Mouse (Mus musculus): ENCODE data around the gene Pias3. TPM values are rescaled to one million over a fixed set of nuclear protein-coding genes. Genes with fewer than 3 reads are reported as not detected.
"Not testable (repeated sequence)": the region's sequence is repeated elsewhere in the genome, so short reads cannot be mapped to it uniquely, and the experiment has no call there.

The Pias3 gene
- total RNA-seq (2021) = 10 to 100 TPM; 50.1 to 55.1 TPM
- long read RNA-seq, experiment 1, transcript Pias3-202 (14 exons, 2,858 nt) = major isoform, 15 of 54 reads
- long read RNA-seq, experiment 1, transcript Pias3-201 (14 exons, 2,931 nt) = minor isoform, 8 of 54 reads
- long read RNA-seq, experiment 1, partial matches to known transcripts = 23 of 54 reads
- long read RNA-seq, experiment 1, other reads (novel, unspliced or antisense) = 8 of 54 reads
- long read RNA-seq, experiment 2, transcript Pias3-201 (14 exons, 2,931 nt) = minor isoform, 6 of 69 reads
- long read RNA-seq, experiment 2, transcript Pias3-202 (14 exons, 2,858 nt) = major isoform, 16 of 69 reads
- long read RNA-seq, experiment 2, partial matches to known transcripts = 23 of 69 reads
- long read RNA-seq, experiment 2, other reads (novel, unspliced or antisense) = 24 of 69 reads

- peak; percentile 64 to 74 for DNase-seq (ENCODE audit: low spot score in 2 of 2)
Observed at GRCm38 (mm10) chr3:96696198-96696765, at the start of gene Pias3. TSS of gene Pias3 (plus strand) at chr3:96696384.

GRCm38 (mm10) chr3:96647365-96647764 lies 48.8 kb upstream of the Pias3 start:
- no peak for DNase-seq (ENCODE audit: low spot score in 2 of 2)

DNA sequence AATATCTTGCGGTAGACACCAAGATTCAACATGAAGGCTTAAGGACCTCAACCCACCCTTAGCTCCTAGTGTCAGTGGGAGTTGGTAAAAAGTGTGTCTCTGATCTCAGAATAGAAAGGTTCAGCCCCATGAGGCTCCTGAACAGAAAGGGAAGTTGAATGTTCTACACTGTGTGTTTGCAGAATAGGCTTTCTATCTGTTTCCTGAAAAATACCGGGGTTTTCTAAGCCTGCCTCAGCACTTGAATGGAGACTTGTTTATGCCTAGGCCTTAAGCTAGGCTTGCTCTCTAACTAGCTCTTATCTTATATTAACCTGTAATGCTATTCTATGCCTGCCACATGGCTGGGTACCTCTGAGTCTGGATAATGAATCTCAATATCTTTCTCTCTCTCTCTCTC lies 35.3 kb upstream of the Pias3 start:
- DNase-seq (ENCODE audit: low spot score in 2 of 2) = no peak

GRCm38 (mm10) chr3:96662731-96663316 lies 33.4 kb upstream of the Pias3 start:
- no peak for DNase-seq (ENCODE audit: low spot score in 2 of 2)

DNA sequence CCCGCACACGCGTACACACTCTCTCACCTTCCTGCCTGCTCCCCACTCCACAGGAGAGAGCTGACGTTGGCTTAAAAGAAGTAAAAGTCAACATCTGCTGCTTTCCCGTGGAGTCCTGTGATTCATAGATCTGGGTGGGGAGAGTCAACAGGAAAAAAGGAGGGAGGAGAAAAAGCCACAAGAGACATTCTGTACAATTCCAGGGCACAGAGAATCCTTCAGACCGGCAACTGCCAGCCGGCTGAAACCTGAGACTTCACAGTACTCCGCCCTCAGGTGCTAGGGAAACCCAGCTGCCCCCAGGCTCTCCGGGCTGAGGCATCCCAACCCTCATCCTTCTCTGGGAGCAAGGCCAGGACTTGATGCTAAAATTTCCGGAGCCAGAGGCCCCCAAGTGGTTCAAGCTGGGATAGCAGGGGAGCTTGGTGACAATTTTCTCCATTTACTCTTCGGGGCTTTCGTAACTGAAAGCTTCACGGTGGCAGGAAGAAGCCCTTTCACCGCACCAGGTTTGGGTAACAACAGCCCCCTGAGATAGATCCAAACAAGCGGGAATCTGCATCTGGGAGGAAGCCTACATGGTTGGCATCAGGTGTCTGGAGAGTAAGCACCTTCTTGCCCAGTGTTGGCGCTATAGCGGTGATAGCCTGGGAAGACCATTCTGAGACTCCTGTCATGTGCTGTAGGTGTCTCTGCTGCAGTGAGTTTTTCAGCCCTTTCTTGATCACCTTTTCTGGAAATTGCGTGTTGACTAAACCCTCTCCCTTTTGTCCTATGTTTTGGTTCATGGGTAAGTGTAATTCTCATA lies 32.5 kb upstream of the Pias3 start:
- peak; percentile 54 to 68 for DNase-seq (ENCODE audit: low spot score in 2 of 2)

GRCm38 (mm10) chr3:96665732-96666363 lies 30.3 kb upstream of the Pias3 start:
- DNase-seq (ENCODE audit: low spot score in 2 of 2) = not testable (repeated sequence)

GRCm38 (mm10) chr3:96666916-96667315 lies 29.3 kb upstream of the Pias3 start:
- DNase-seq (ENCODE audit: low spot score in 2 of 2) = no peak

- no peak for DNase-seq (ENCODE audit: low spot score in 2 of 2)
Observed at GRCm38 (mm10) chr3:96667316-96667715, 28.9 kb upstream of the Pias3 start.

GRCm38 (mm10) chr3:96668424-96669067 lies 27.6 kb upstream of the Pias3 start:
- DNase-seq (ENCODE audit: low spot score in 2 of 2) = no peak

DNA sequence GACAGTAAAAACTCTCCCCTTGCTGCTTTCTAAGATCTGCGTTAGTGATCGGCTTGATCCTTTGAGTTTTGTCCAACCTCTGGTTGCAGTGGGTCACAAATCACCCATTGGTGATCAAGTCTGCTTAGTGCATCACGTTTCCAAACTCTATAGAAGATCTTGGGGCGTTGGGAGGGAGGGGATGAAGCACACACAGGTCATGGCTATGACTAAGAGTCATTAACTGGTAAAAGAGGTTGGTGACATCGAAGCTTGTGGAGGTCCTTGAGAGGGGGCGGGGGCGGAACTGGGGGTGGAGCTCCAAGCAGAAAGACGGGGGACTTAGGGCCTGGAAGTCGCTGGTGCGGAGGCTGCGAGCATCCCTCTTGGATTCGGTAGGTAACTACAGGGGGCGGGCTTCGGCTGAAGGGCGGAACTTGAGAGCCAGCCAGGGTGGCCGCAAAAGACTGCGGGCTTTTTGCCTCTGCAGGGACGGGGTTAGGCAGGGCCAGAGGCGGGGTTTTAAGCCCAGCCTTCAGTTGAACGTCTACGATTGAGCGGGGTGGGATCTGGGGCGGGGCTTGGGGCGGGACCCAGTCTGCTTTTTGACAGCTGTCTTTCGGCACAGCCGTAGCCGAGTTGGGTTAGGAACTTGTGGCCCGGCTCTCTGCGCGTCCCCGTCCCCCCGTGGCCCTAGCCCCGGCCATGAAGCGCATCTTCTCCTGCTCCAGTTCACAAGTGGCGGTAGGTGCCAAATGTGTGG lies 26.3 kb upstream of the Pias3 start, which contains the start of gene Ankrd35:
TSS of gene Ankrd35 (plus strand) at position 405 of the 742 bp plus-strand sequence.
- DNase-seq (ENCODE audit: low spot score in 2 of 2) = peak; percentile 32 to 42

DNA sequence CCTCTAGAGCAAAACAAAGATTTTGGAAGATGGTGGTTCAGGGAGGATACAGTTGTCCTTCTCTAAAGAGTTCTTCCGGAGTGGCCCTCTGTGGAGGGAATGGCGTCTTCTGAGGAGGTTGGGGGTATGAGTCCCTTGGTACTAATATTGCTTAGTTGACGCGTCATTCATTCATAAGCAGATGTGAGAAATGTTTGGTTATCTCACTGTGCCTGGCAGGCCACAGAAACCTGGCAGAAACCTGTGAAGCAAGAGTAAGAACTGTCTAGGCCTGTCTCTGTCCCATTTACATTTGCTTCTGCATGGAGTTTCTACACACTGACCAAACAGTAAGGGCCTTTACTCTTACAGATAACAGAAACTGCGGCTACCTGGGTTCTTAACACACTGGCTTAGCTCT lies 24.7 kb upstream of the Pias3 start:
- DNase-seq (ENCODE audit: low spot score in 2 of 2) = no peak

GRCm38 (mm10) chr3:96673514-96673913 lies 22.7 kb upstream of the Pias3 start:
- no peak for DNase-seq (ENCODE audit: low spot score in 2 of 2)

GRCm38 (mm10) chr3:96674442-96674841 lies 21.7 kb upstream of the Pias3 start:
- DNase-seq (ENCODE audit: low spot score in 2 of 2) = no peak

DNA sequence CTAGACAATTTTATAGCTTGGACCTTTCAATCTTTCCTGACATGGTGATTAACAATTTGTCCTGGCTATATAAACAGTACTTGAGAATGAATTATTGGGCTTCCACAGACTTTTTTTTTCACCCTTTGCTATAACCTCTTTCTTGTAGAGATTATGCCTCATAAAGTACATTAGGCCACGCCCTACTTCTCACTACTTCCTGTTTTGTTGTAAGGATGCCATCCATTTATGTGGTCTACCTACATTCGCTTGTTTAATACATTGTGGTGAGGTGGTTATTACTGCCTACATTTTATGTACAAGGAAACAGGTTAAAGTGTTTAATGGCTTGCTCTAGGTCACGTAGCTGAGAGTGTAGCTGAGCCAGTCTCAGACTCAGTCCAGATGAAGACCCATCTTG lies 21.0 kb upstream of the Pias3 start:
- DNase-seq (ENCODE audit: low spot score in 2 of 2) = no peak

- no peak for DNase-seq (ENCODE audit: low spot score in 2 of 2)
Observed at GRCm38 (mm10) chr3:96675690-96676089, 20.5 kb upstream of the Pias3 start.

DNA sequence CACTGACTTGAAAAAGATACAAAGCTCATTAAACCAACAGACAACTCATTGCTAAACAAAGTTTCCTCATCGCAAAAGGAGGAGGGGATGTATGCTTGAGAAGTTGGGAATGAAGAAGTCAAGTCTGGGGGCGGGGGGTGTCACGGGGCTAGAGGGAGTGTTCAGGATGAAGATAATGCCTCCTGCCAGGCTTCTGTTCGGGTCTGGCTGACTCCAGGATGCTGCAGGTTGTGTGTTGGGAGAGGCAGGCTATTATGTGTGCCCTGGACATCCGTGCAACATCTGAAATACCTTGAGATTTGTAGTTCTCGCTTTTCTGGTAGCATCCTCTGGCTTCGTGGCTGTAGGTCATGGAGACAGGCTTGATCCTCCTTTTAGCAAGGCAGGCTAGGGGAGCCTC lies 17.7 kb upstream of the Pias3 start:
- no peak for DNase-seq (ENCODE audit: low spot score in 2 of 2)

- DNase-seq (ENCODE audit: low spot score in 2 of 2) = no peak
Observed at GRCm38 (mm10) chr3:96679159-96679674, 17.0 kb upstream of the Pias3 start.

DNA sequence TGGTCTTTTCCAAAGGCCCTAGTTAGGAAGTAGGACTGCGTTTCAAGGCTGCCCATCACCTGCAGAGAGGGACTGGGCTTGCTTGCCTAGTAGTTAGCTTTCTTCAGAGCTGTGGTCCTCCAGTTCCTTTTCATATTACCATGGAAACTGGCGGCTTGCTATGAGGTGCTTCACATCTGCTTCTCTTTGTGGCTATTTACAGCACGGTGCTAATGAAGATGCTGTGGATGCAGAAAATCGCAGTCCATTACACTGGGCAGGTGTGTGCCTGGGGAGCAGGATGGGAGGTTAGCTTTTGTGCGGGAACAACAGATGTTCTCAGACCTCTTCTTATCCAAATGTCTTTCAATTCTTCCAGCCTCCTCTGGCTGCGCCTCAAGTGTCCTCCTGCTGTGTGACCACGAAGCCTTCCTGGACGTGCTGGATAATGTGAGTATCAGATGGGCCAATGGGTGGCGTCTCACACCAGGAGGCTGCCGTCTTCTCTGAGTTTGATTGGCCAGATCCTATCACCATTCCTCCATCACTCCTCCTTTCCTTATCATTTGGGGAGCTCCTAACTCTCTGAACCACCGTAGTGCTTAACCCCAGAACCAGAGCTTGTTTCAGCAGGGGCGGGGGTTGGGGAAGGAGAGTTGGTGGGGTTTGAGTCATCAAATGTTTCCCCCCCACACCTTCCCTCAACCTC lies 15.8 kb upstream of the Pias3 start:
- DNase-seq (ENCODE audit: low spot score in 2 of 2) = no peak

GRCm38 (mm10) chr3:96683496-96683895 lies 12.7 kb upstream of the Pias3 start:
- no peak for DNase-seq (ENCODE audit: low spot score in 2 of 2)

Measured in adrenal gland, postnatal 4 days (tissue).